Mouse (Mus musculus) embryonic facial prominence, embryonic 10.5 days (tissue): ENCODE results near the gene Calb2. TPM values are rescaled to one million over a fixed set of nuclear protein-coding genes. Genes with fewer than 3 reads are reported as not detected.

ENCODE experiments used
- DNase-seq: peaks from one replicate; pipeline ENCODE4 v3.0.0-alpha.2; 2017; ENCODE audit warnings: low spot score
- H3K27ac ChIP-seq: fragments of 300-500 bp; sonication (generic); replicated peaks from 2 replicates; pipeline ENCODE4 v1.5.1; 2016; ENCODE audit warnings: mild to moderate bottlenecking
- H3K27me3 ChIP-seq: fragments of 300-500 bp; sonication (generic); replicated peaks from 2 replicates; pipeline ENCODE4 v1.6.1; 2016; ENCODE audit warnings: low read depth, mild to moderate bottlenecking; ENCODE audit not compliant: poor library complexity, severe bottlenecking
- H3K36me3 ChIP-seq: fragments of 300-500 bp; sonication (generic); replicated peaks from 2 replicates; pipeline ENCODE4 v1.6.1; 2016; ENCODE audit warnings: mild to moderate bottlenecking, moderate library complexity
- H3K4me1 ChIP-seq: fragments of 300-500 bp; sonication (generic); 2 replicates; pipeline ENCODE4 v1.6.1; 2016
- H3K4me3 ChIP-seq: fragments of 300-500 bp; sonication (generic); 2 replicates; pipeline ENCODE4 v1.5.1; 2016; ENCODE audit warnings: mild to moderate bottlenecking, moderate library complexity
- H3K9me3 ChIP-seq: fragments of 300-500 bp; sonication (generic); 2 replicates; pipeline ENCODE4 v1.6.1; 2016; ENCODE audit warnings: mild to moderate bottlenecking
- WGBS: fragments of 180-500 bp; shearing (Covaris S2); methylation state at CpG from one replicate; pipeline ENCODE4 v1.1.7; 2016; 5-methylcytosine and 5-hydroxymethylcytosine counted together
- polyA plus RNA-seq: library from polyadenylated mRNA; unstranded; fragments of >200 nt; fragmentation: Nextera tagmentation; extraction: Ambion mirVana; gene quantifications from 2 replicates; pipeline ENCODE4 v1.2.1, GENCODE M21; 2016

The Calb2 gene
- polyA plus RNA-seq, 1 experiment from 2014 or later: 3.7 TPM

- DNase-seq: no peak
- no peak overlapping the region for H3K4me3 ChIP-seq
- no peaks in the 10 kb centered on the region for H3K27me3 ChIP-seq
- no peak overlapping the region for H3K27ac ChIP-seq
- no peaks in the 10 kb centered on the region for H3K4me1 ChIP-seq
- no peaks in the 10 kb centered on the region for H3K9me3 ChIP-seq
- no peaks in the 10 kb centered on the region for H3K36me3 ChIP-seq
- WGBS: 89% methylated on average over 15 of the region's 15 CpGs
Observed at GRCm38 (mm10) chr8:110101676-110102075, 66.3 kb downstream of the Calb2 start.

DNA sequence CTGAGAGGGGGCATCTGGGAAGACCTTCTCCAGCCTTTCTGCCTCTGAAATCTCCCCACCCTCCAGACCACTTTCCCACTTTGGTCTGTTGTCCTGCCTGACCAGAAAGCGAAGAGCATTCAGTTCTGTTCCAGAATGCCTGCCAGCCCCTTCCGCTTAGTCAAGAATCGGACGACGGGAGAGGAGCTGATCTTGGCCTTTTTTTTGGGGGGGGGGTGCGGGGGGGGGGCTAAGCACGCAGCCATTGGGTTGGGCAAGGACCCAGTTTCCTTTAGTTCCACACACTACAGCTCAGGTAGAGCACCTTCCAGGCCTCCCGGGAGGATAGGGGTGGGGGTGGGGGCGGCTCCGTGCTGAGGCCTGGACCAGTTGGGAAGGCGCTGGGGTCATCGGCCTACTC lies 67.1 kb downstream of the Calb2 start, which contains the start of gene Gm21964:
TSS of gene Gm21964 (plus strand) at position 301 of the 400 bp plus-strand sequence.
- 81% methylated on average over 12 of the region's 12 CpGs for WGBS
- Histone ChIP-seq H3K9me3 (no peaks in the 10 kb centered on the region), H3K4me3 (no peak within 1 kb of the TSS), H3K36me3 (no peaks in the 10 kb centered on the region), H3K27ac (no peak within 1 kb of the TSS), H3K27me3 (no peaks in the 10 kb centered on the region), H3K4me1 (no peaks in the 10 kb centered on the region)
- DNase-seq: no peak

DNA sequence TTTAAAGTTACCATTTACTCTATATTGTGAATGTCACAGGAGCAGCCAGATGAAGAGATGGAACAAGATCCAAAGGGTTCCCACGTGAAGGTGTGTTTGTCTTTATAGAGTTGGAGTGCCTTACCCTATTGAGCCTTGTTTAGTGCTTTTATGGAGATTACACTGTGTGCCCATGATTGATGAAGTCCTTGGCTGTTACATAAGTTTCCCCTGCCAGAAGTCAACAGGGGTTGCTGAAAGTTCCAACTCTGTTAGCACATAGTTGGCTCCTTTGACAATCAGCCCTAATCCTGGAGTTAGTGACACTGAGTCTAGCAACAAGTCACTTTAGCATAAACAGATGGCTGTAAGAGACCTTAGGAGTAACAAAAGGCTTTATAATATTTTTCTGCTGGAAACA lies 76.1 kb downstream of the Calb2 start:
- no peak for DNase-seq
- WGBS: 51% methylated on average over 1 of the region's 1 CpGs
- H3K4me3 ChIP-seq: no peak overlapping the region
- H3K4me1 ChIP-seq: no peaks in the 10 kb centered on the region
- no peaks in the 10 kb centered on the region for H3K27me3 ChIP-seq
- no peak overlapping the region for H3K27ac ChIP-seq
- H3K36me3 ChIP-seq: peaks cover 38% of the 10 kb centered on the region
- peaks cover 18% of the 10 kb centered on the region for H3K9me3 ChIP-seq

Other genes with a start within 250 kb of the Calb2 start
- gene Marveld3, start 206.0 kb downstream of the Calb2 start, polyA plus RNA-seq: 1.4 and 2.0 TPM in 2 replicates
- gene Tat, start 177.8 kb downstream of the Calb2 start, polyA plus RNA-seq: not detected in 2 replicates
- gene Chst4, start 128.5 kb downstream of the Calb2 start, polyA plus RNA-seq: not detected in 2 replicates
- 8.1 and 8.7 TPM in 2 replicates for gene Zfp612, start 88.5 kb downstream of the Calb2 start, polyA plus RNA-seq
- not detected in 2 replicates for gene Gm21964, start 67.0 kb downstream of the Calb2 start, polyA plus RNA-seq
- gene Gm17720, start 65.5 kb downstream of the Calb2 start, polyA plus RNA-seq: not detected in 2 replicates
- 10.2 and 10.9 TPM in 2 replicates for gene Cmtr2, start 47.5 kb upstream of the Calb2 start, polyA plus RNA-seq
- 0.04 and 0.14 TPM in 2 replicates for gene Hydin, start 98.8 kb upstream of the Calb2 start, polyA plus RNA-seq